Mouse (Mus musculus): ENCODE data around the gene Lrba. TPM values are rescaled to one million over a fixed set of nuclear protein-coding genes. Genes with fewer than 3 reads are reported as not detected.

The Lrba gene
- total RNA-seq, 2 experiments from 2014 or later, result 18.2 to 28.8 TPM

DNA sequence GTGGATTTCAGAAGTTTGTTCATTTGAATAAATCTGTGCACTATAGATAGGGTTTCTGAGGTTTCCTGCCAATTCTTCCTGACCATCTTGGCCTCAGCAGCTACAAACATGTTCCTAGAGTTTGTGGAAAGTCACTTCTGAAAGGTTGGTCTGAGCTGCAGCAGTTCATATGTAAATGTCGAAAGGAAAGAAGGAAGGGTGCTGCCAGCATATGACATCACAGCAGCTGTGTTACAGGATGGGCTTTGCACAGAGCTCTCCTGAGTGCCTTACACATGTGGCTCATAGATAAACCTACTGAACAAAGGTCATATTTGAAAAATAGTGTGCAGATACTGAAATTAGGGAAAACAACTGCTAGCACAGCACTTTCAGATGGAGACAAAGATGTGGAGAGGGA is 411.5 kb downstream of the Lrba start:
- ATAC-seq (replicated peaks; ENCODE audit: low FRiP score, low TSS enrichment, poor library complexity, severe bottlenecking), result peak; percentile 52; the same call in 1 of the 2 replicates

DNA sequence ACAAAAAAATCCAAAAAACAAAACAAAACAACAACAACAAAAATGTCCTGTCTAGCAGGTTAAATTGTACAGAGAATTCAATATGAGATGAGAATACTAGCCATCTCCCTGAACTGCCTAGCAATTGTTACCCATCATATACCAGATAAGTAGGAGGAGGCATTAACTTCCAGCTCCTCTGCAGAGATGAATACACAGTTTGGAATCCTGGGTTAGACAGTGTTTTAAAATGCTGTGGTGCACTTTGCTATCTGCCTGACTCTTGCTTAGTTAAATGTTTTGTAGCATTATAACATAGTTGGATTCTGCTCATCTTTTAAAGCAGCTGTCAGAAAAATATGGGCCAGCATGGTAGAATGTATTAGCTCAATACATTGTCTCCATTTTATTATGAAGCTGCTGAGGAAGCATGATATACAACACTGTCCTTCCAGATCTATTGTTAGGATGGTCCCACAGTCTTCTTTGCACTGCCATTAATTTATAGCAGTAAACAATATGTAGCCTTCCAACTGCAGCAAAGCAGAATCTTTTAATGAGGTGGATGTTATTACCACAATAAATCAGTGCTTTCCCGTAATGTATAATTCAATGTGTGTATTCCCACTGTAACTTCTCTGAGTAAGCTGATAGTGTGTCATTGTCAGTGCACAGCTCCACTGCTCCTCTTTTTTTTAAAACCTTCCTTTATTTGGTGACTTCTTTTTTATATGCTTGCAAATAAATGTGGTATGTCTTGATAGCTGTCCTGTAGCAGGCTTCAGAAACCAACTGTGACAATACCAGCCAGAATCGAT is 414.3 kb downstream of the Lrba start:
- no peak for ATAC-seq (replicated peaks; ENCODE audit: low FRiP score, low TSS enrichment, poor library complexity, severe bottlenecking)

DNA sequence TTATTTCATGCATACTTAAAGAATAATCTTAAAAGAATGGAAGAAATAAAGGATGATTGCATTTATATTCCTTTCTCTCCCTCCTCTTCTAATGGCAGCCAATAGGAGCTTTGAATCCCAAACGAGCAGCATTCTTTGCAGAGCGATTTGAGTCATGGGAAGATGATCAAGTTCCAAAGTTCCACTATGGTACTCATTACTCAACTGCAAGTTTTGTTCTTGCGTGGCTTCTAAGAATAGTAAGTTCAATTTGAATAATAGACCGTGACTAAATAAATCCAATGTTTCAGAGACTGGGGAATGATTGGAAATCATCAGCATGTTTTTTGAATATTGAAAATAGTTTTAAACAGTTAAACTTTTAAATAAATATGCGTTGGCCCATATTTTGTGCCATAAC is 416.9 kb downstream of the Lrba start:
- no peak for ATAC-seq (replicated peaks; ENCODE audit: low FRiP score, low TSS enrichment, poor library complexity, severe bottlenecking)

DNA sequence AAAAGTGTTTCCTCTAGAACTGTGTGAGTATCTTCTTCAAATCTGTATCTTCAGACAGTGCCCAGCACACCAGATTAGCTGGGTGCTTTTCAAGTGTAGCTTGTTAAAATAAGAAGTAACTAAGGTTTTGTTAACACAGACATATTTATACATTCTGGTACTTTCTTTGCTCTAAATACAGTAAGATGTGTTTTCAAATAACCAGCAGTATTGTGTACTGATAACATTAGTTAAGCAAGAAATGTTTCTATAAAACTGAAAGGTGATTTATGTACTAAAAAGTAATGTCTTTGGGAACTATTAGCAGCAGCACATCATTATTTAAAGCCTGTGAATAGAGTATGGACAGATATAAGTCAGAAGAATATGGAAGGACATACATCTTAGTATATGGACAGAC is 417.3 kb downstream of the Lrba start:
- ATAC-seq (replicated peaks; ENCODE audit: low FRiP score, low TSS enrichment, poor library complexity, severe bottlenecking), result no peak

DNA sequence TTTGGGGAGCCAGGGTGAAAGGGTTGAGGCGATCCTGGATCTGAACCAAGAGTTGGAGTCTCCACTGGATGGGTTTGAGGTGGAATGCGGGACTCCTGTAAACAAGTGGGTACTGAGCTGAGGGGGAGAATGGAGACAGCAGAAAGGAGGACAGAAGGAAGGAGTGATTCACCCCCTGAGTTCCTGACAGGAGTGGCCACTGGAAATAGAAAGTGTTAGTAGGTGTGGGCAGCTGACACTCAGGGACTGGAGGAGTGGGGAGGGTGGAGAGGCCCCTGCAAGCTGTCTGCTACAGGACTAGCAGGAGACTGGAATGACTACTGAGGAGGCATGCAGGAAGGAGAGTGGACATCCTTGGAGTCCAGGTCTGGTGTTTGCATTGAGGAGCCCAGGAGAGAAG is 422.3 kb downstream of the Lrba start:
- no peak for ATAC-seq (replicated peaks; ENCODE audit: low FRiP score, low TSS enrichment, poor library complexity, severe bottlenecking)

DNA sequence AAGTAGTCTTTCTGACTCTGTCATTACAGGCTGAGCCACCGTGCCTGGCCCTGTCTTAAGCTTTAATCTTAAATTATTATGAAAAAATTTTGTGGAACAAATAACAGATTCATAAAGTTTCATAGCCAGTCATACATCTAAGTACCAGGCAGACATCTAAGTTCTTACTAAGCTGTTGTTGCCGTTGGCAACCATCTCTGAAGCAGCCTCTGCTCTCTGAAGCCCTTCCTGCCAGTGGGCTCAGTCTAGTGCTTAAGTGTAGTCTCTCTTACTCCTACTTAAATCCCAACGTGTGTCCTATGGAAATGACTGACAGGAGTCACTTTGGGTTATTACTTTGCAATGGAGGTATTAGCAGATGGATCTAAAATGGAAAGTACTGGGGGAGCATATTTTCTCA is 426.5 kb downstream of the Lrba start:
- no peak for ATAC-seq (replicated peaks; ENCODE audit: low FRiP score, low TSS enrichment, poor library complexity, severe bottlenecking)

DNA sequence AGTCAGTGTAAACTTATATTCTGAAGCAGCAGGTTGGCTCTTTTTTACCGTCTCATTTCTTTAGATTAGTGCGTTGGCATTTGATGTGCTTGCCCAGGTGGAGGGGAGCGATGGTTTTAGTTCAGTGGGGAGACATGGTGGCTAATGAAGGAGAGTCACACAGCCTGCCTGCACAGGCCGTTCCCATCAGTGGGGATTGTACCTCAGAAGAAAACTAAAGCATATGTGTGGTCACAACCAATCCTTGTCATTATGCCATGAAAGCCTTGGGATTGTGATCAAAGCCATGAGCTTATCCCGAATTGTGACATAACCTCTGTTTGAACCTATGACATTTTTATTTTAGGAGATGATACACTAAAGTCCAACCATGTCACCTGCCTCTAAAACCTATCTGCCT is 434.8 kb downstream of the Lrba start:
- no peak for ATAC-seq (replicated peaks; ENCODE audit: low FRiP score, low TSS enrichment, poor library complexity, severe bottlenecking)

DNA sequence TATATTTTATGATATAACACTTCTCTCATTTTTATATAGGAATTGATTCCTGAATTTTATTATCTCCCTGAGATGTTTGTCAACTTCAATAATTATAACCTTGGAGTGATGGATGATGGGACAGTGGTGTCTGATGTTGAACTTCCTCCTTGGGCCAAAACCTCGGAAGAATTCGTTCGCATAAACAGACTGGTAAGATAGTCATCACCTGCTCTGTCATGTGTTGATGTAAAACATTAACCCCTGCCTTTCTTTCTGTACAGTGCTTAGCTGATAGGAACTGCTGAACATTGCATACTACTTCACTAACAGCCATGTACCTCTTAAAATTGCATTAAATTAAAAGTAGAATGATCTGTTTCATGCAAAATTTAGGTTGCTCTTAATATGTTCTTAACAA is 439.9 kb downstream of the Lrba start:
- ATAC-seq (replicated peaks; ENCODE audit: low FRiP score, low TSS enrichment, poor library complexity, severe bottlenecking), result no peak

DNA sequence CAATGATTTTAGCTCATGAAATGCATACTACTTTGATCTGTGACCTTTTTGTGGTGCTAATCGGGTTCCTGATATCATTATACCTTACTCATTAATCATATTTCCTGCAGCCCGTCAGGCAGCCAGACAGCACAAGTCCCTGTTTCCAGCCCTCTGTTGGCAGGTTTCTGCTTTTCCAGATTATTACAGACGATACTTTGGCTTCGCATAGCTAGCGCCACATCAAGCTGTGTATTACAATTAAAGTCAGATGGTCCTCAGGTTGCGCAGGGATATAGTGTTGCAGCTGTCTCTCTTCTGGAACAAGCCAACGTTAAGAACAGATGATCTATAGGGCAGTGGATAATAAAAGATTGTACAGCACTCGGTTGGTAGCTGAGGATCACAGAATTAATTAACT is 443.7 kb downstream of the Lrba start:
- no peak for ATAC-seq (replicated peaks; ENCODE audit: low FRiP score, low TSS enrichment, poor library complexity, severe bottlenecking)

DNA sequence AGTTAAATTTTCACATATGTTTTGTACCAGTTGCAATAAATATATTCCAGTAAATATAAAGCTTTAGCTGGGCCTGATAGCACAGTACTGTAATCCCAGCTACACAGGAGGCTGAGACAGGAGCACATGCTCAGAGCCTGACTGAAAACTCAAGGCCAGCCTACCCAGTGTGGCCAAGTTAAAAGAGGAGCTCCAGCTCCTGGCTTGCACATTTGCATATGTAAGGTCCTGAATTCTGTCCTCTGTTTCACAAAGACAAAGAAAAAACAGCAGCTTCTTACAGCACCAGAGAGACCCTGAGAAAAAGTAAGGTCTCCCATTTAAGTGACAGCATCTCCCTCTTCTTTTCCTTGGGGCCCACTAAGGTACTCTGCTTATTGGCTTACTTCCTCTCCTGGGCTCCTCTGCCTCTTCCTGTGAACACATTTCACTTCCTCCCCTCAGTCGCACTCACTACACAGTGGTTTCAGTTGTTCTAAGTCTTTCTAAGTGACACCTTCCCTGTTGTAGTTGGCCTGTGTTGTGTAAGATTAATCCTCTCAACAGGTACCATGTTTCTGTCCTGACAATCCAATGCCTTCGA is 453.2 kb downstream of the Lrba start:
- ATAC-seq (replicated peaks; ENCODE audit: low FRiP score, low TSS enrichment, poor library complexity, severe bottlenecking), result no peak

DNA sequence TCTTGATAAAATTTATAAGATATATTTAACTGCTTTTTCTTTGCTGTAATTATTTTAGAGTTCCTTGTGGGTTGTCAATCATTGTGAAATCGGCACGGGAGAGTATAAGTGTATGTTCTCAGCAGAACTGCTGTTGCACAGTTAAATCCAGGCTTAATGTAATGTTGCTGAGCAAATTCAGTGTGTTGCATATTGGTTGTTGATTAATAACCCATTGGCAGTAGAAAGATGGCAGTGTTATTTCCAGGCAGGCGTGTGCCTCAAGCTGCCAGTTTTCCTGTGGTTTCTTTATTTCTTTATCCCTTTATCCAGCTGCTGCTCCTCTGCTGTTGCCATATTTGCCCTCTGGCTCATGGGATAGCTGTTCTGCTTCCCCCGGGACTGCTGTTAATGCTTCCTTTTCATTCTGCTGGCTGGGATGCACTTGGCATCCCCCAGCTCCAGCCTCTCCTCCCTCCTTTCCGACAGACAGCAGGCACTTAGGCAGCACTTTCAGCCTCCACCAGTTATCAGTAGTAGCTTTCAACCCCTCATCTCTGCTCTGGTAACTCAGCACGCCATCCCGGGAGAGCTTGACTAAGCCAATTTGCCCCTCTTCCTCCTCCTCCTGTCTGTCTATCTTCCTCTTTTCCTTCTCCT is 463.2 kb downstream of the Lrba start:
- no peak for ATAC-seq (replicated peaks; ENCODE audit: low FRiP score, low TSS enrichment, poor library complexity, severe bottlenecking)

DNA sequence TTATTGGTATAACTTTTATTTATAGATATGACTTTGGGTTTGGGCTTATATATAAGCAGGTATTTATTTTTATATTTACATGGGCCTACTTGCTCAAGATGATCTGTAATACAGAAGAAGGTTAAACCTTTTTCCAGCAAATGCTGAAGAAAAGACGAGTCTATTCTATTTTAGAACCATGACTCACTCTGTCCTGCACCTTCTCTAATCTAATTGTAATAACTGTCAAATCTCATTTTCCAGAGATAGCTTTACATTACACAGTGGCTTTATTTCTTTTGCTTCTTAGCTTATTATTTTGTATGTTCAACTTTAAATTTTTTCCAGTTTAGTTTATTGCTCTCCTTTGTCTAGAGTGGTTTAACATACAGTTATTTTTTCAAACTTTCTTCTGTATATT is 464.0 kb downstream of the Lrba start:
- ATAC-seq (replicated peaks; ENCODE audit: low FRiP score, low TSS enrichment, poor library complexity, severe bottlenecking), result no peak

DNA sequence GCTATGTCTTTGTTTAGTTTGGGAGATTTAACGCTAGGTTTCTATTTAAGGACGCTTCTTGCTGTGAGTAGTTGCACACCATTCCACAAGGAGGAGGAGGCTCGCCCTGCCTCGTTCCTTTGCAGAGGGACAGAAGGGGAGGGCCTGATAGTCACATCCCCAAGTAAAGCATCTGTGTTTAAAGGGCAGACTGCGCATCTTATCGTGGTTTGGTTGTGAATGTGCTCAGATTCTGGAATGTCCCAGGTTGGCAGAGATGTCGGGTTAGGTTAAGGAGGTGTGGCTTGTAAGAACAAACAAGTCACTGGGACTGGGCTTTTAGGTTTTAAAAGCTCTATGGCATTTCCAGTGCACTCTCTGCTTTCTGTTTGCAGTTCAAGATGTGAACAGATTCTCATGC is 464.8 kb downstream of the Lrba start:
- no peak for ATAC-seq (replicated peaks; ENCODE audit: low FRiP score, low TSS enrichment, poor library complexity, severe bottlenecking)

DNA sequence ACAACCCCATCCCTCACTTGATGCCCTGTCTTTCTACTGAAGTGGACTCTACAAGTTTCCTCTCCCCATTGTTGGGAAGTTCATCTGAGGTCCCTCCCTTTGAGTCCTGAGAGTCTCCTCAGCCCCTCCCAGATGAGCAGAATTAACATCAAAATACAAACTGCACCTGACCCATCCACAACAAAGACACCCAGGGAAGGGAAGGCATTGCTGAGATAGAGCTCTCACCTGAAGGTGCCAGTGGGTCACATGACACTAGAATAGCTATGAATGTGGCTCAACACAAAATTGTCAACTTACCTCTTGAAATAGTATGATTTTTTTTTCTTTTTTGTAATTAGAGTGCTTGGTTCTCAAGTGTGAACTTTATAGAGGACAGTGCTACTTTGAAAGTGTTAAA is 468.3 kb downstream of the Lrba start:
- no peak for ATAC-seq (replicated peaks; ENCODE audit: low FRiP score, low TSS enrichment, poor library complexity, severe bottlenecking)

DNA sequence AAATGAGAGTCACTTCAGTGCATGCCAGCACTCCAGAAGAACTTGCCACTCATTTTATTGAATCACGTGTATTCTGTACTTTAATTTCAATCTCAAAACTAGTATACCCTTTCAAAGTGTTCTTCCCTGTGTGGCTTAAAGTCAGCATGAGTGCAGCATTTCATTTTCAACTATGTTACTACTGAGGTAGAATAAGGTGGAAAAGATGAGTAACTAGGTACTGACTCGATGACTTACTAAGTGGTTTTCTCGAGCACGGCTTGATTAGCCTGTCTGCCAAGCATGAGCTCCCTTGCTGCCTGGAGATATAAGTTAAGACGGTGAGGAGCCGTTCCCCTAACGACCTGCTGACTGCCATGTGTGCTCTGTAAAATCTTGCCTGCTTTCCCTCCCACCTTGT is 469.1 kb downstream of the Lrba start:
- ATAC-seq (replicated peaks; ENCODE audit: low FRiP score, low TSS enrichment, poor library complexity, severe bottlenecking), result no peak

DNA sequence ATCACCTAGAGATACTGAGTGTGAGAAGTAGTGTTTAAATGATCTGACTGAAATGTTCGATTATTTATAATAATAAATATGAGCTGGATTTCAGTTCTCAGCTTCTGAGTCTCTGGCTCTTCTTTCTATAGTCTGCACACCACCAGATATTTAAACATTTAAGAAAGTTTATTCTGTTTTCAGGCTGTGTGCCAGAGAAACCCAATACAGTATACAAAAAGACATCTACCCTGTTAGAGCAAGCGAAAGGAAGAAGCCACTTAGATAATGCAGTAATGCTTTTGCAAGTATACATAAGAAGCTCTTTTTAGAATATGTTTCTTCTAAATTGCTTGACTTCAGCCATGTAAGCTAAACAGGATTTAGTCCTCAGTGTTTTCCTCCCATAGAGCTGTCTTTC is 474.5 kb downstream of the Lrba start:
- ATAC-seq (replicated peaks; ENCODE audit: low FRiP score, low TSS enrichment, poor library complexity, severe bottlenecking), result no peak

DNA sequence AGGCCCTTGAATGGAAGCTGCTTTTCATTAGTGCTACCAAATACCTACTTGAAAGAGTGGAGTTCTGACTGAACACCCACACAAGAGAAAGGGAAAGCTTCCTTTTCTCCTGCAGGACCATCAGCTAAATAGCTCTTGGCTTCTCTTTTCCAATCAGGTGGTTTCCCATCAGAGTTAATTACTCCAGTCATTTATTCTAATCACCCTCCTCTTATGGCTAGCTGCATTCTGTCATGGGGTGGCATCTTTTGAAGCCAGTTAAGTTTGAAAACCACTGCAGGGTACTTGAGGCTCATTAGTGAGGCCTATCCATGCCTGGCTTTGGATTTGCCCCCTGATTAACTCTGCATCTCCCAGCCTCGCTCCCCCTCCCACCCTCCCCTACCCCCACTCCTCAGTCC is 476.7 kb downstream of the Lrba start:
- no peak for ATAC-seq (replicated peaks; ENCODE audit: low FRiP score, low TSS enrichment, poor library complexity, severe bottlenecking)

DNA sequence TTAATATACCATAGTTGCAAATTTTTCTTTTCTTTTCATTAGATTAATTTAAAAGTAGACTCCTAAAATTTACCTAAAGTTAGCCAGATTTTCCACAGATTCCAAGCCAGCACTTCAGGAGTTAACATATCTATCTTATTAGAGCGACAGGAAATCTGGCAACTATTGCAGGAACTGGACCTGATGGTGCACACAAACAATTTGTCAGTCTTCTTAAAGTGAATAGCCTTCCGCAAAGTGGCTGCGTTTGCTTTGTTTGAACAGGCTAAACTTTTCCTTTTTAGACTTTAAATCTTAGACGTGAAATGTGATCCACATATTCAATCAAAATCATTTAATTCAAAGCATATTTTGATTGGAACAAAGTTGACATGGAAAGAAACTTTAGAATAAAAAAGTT is 485.0 kb downstream of the Lrba start:
- ATAC-seq (replicated peaks; ENCODE audit: low FRiP score, low TSS enrichment, poor library complexity, severe bottlenecking), result no peak

DNA sequence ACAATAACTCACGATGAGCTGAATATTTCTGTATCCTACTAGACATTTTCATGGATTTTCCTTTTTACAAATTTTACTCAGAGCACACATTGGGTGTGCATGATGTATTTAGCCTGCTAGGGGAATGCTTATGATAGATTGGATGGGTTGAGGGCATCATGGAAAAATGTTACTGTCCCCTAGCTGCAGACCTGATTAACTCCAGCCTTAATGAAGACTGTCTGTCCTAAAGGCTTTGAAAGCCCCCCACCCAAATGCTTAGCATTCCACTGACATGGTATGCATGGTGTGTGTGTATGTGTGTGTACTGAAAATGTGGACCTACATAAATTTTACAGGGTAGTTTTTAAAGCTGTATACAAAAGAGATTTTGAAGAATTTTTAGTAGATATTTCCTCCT is 487.1 kb downstream of the Lrba start:
- no peak for ATAC-seq (replicated peaks; ENCODE audit: low FRiP score, low TSS enrichment, poor library complexity, severe bottlenecking)

DNA sequence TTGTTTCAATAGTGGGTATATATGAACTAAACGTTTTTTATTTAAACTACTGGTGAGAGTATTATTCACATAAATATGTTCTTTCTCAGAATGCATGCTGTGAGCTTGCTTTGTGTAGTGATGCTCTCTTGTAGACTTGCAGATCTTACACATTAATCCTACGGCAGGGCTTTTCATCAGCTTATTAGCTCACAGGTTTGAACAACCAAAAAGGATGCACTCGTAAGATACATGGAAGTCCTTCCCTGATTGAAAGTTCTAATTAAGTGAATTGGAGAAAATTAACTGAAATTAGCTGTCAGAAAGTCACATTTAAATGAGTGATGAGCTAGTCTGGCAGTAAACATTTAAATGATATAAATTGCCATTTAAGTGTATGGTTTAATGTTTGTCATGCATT is 488.3 kb downstream of the Lrba start:
- no peak for ATAC-seq (replicated peaks; ENCODE audit: low FRiP score, low TSS enrichment, poor library complexity, severe bottlenecking)

DNA sequence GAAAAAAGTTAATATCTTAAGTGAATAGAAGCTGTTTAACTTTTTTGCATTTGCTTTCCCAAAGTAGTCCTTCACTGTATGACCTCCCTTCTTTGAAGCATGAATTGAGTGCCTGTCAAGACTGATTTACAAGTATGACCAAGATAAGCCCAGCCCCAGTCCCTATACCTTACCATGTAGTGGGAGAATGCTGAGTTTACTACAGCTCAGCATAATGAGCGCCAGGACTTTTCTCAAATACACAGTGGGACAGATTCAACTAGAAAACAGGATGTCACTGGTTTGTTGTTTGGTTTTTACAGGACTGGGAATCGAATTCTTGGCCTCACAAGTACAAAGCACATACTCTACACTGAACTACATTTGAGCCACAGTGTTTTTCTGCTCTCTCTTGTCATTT is 490.0 kb downstream of the Lrba start:
- ATAC-seq (replicated peaks; ENCODE audit: low FRiP score, low TSS enrichment, poor library complexity, severe bottlenecking), result no peak
